ENCODE assay signal across 16 mouse cellular contexts in the genomic region with DNA sequence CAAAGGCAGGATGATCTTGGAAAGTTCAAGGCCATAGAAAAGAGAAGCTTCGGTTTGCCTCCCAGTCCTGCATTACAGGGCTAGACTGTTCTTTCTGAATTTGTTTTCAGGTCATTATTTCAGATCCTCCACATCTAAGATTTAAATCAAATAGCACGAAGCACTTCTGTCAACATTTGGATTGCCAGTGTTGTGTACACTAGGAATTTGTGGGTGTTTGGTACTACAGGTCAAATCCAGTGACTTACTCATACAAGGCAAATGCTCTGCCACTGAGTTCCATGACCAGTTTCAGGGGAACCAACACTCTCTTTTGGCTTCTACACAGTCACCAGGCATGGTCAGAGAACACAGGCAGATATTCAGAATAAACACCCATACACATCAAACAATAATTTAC.
"Had no signal": no experiment of that assay in that cellular context is flagged by ENCODE, and none has a peak within 500 bp of the region (broad histone marks: within the 10 kb centered on the region; RNA-seq: fewer than 3 reads in every experiment).

No protein-coding gene starts in this region.

- DNase-seq: kidney, adult 11 months; kidney, adult 9 months; kidney, postnatal 36 days; layer of hippocampus, adult 9-11 months; layer of hippocampus, postnatal 36 days; left cerebral cortex, postnatal 4 days; lung, embryonic 14.5 days; retina, postnatal 1 day; right cerebral cortex, postnatal 4 days; spleen, adult 18-20 months; thymus, adult 2 months; thymus, postnatal 25 days had no signal

- H3K9ac ChIP-seq: lung, embryonic 14.5 days; midbrain, embryonic 12.5 days; neural tube, embryonic 13.5 days had no signal

- ATAC-seq: midbrain, embryonic 16.5 days had no signal

- H3K9me3 ChIP-seq: midbrain, embryonic 12.5 days; neural tube, embryonic 13.5 days had no signal

- H3K27me3 ChIP-seq: midbrain, embryonic 12.5 days; neural tube, embryonic 13.5 days had no signal

- H3K27ac ChIP-seq: kidney, postnatal 0 days; midbrain, embryonic 12.5 days; neural tube, embryonic 13.5 days had no signal

- H3K4me1 ChIP-seq: midbrain, embryonic 12.5 days; neural tube, embryonic 13.5 days had no signal

- H3K4me2 ChIP-seq: lung, embryonic 14.5 days; midbrain, embryonic 12.5 days; neural tube, embryonic 13.5 days had no signal

- H3K4me3 ChIP-seq: midbrain, embryonic 12.5 days; neural tube, embryonic 13.5 days had no signal
